Mouse (Mus musculus): ENCODE results near the gene Colgalt1.
A peak's percentile ranks its signal among the peaks of the same experiment; 100 is the strongest.

Gene Colgalt1

DNA sequence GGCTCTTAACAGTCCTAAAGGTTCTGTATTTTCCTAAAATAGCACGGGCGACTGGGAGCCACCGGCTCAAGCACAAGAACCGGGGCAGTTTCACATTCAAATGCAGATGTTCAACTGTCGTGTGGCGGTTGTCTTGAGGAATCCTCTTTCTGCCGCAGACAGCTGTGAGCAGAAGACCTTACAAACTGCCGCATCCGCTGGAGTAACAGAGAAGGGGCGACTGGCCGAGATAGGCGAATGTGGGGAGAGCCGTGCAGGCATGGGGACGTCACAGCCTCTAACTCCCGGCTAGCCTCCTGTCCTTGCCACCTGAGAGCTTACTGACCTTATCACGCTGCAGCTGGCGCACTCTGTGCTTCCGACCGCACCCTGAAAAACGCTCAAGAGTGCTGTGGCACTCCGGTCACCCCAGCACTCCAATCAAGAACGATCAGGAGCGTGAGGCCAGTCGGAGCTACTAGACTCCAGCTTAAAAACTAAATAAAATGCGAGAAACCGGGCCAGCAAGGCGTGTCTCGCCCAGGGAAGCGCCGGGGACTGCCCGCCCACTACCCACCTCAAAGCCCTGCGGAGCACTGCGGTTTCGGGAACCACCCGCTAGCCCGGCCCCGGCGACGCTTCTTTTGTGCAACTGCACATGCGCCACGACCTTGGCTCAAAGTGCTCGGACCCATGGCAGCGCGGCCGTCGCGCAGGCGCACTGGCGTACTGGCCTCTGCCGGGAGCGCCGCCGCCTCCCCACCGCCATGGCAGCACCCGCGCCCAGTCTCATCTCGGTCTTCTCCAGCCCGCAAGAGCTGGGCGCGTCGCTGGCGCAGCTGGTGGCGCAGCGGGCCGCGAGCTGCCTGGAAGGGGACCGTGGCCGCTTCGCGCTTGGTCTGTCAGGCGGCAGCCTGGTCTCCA is 19.1 kb upstream of the Colgalt1 start, which contains the start of gene Pgls:
Pgls (plus strand) TSS at position 706 of the 903 bp plus-strand sequence.
- DNase-seq: peak; percentile 98

DNA sequence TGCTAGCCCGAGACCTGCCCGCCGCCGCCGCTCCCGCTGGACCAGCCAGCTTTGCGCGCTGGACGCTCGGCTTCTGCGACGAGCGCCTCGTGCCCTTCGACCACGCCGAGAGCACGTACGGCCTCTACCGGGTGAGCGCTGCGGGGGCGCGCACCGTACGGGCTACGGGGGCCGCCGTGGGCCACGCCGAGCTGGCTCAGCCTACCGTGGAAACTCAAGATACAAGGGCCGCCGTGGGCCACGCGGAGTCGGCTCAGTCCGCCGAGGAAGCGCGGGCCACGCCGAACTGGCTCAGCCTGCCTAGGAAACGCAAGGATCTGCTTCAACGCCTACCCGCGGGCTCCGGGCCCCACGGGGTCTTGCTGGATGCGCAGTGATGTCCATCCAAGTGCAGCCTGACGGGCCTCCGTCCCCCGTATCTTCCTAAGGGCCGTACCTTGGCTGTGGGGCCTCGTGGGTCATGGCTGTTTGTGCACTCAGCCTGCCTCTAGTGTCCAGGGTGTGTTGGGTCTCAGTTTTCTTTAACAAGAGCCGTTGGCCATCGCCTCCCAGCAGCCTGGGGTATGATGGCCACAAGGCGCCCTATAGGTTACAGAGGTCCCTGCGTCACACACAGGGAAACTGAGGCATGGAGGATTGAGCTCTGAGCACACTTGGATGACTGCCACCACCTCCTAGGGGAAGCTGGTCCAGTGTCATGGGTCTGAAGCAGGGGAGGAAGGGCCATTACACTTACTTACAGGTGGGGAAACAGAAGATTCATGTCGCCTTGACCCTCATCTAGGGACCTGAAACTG is 18.2 kb upstream of the Colgalt1 start:
- peak; percentile 92 for DNase-seq

DNA sequence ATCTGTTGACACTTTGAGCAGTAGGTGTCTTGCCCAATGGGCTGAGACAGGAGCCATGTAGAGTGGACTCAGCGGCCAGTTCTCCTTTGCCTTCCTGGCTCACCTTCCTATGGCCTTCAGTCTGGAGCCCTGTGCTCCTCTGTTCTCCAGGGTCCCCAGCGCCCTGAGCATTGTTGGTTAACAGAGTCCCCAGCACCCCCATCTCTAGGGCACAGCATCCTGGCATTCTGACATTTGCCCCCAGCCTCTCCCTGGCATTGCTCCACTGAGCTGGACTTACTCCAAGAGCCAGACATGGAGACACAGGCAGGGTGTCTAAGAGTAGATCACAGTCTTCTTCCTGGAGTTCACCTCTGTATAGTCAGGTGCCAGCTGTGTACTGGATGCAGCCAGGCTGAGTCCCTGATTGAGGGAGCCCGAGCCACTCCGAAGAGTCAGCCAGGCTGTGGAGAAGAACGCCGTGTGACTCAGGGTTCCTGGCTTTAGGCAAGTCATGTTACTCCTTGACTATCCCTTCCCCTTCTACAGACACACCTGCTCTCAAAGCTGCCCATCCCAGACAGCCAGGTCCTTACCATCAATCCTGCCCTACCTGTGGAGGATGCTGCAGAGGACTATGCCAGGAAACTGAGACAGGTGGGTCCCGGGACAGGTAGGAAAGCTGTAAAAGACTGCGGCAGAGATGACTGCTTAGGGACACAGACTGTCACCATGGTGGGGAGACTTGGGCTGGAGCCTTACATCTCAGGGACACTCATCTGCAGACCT is 17.1 kb upstream of the Colgalt1 start:
- DNase-seq: no peak

DNA sequence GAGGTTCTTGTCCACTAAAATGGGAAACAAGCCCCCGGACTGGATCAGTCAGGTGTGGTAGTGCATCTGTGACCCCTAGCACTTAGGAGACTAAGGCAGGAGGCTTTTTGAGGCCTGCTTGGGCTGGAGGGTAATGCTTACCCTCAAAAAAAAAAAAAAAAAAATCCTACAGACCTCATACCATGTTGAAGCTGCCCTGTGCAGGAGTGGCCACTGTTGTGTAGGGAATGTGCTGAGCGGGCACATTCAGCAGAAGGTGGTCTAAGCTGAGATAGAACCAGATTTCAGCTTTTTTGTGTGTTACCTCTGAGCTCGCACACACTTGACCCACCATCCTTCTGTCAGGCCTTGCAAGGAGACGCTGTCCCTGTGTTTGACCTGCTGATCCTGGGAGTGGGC is 16.5 kb upstream of the Colgalt1 start:
- no peak for DNase-seq

DNA sequence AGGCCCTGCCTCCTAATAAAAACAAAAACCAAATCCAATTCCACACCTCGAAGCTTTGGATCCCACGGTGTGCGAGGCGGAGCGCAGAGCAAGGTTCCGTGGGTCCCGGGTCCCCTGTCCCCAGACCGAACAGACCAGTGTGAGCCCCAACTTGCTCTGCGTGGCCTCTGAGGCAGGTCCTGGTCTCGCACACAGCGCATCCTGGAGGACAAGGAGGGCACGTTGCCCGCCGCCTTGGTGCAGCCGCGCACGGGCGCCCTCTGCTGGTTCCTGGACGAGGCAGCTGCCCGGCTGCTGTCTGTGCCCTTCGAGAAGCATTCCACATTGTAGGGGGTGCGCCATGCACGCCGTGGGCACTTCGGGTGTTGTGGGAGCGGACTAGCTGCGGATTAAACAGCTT is 14.9 kb upstream of the Colgalt1 start:
- peak; percentile 87 for DNase-seq

DNA sequence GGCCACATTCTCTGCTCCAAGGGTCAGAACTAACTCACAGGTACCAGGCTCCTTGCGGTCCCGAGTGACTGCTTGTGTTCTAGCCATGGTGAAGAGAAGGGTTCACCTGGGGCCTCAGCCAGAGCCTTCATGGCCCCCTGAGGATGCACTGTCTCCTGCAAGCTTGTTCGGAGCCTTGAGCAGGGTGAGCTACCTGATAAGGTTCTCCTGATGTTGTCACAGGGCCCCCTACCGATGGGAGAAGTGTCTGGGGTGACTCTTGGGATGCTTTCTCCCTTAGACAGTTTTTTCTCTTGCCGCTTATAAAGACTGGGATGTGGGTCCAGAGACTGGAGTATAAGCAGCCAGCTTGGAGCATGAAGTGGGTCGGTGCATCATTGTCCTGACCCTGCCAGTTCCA is 14.4 kb upstream of the Colgalt1 start:
- DNase-seq: no peak

DNA sequence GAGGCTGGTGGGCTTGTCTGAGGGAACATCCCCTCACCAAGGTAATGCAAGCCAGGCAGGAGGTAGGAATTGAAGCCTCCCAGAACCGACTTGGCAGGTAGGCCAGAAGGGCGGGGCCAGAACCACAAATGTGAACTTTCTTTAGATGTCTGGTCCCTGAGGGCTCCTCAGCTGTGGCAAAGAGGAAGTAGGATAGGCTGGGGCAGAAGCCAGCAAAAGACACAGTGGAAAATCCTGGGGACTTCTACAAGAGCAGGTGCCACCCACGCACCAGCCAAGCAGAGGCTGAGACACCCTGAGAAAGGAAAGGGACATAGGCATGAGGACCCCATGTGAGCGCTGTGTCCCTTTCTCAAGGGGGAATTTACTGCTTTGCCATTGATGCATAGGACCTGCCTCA is 14.0 kb upstream of the Colgalt1 start:
- no peak for DNase-seq

DNA sequence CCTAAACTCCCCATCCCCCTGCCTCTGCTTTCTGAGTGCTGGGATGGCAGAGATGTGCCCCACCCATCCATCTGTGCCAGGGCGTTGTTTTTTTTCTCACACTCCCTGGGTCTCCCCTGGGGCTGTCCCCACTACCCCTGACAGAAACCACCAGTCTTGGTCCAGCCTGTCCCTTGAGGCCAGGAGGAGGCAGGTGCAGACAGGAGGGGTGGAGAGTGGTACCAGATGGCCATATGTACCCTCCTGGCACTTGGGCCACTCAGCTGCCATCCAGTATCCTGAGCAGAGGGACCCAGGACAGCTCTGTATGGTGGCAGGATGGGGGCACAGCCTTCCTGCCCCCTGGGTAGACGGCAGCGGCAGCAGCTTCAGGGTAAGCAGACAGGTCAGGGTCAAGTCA is 13.3 kb upstream of the Colgalt1 start, which contains the start of gene Fam129c:
Fam129c (plus strand) TSS at position 198 of the 400 bp plus-strand sequence.
- DNase-seq: no peak

DNA sequence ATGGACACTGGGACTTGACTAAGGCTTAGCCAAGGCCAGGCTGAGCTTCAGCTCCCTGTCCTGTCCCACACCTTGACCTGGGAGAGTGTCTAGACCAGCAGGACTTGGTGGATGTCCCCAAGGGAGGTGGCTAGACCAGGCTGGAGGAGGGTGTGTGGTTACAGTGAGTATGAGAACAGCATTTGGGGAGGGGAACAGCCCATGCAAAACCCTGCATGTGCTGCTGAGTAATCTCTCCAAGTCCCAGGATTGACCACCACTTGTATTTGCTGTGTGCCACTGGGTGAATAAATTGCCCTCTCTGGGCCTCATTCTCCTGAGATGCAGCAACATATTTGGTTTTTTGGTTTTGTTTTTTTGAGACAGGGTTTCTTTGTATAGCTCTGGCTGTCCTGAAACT is 12.4 kb upstream of the Colgalt1 start:
- no peak for DNase-seq

DNA sequence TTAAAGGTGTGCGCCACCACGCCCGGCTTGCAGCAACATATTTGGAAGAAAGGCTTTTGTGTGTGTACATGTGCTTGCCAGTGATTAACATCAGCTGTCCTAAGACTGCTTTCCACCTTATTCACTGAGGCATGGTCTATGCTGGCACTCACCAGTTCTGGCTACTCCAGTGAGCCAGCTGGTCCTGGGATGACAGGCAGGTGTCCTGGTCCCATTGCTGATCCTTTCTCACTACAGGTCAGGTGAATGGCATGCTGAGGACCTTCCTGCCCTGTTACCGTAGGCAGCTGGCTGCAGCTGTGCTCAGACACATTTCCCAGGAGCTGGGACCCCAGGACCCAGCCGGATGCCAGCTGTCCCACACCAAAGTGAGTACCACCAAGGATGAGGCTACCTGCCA is 12.0 kb upstream of the Colgalt1 start:
- DNase-seq: no peak

DNA sequence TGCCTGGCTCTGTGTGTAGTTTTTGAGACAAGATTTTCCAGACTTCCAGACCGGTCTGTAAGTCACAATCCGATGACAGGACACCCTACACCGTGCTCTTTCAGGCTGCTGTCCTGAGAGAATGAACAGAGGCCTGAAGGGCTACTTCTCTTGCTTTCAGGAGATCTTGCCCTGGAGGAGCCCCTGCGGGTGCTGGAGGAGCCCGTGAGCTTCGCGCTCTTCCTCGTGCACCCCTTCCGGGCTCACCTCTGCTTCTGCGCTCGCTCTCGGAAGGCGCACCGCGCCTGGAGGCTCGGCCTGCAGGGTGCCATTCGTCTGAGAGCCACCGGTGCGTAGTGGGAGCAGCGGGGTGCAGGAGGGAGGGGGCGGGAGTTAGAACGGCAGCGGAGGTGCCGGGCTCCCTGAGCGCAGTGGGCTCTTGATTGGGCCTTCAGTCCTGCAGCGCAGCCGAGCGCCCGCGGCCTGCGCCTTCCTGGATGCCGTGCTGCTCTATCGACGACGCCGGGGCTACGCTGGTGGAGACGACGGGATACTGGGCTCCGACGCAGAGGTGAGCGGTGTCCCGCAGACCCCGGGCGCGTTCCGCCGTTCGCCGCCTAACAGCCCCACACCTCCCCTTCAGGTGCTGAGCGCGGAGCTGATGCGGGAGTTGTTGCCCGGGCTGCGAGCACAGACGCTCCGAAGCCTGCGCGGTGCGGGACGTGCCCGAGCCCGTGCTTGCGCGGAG is 8.7 kb upstream of the Colgalt1 start:
- DNase-seq: no peak

DNA sequence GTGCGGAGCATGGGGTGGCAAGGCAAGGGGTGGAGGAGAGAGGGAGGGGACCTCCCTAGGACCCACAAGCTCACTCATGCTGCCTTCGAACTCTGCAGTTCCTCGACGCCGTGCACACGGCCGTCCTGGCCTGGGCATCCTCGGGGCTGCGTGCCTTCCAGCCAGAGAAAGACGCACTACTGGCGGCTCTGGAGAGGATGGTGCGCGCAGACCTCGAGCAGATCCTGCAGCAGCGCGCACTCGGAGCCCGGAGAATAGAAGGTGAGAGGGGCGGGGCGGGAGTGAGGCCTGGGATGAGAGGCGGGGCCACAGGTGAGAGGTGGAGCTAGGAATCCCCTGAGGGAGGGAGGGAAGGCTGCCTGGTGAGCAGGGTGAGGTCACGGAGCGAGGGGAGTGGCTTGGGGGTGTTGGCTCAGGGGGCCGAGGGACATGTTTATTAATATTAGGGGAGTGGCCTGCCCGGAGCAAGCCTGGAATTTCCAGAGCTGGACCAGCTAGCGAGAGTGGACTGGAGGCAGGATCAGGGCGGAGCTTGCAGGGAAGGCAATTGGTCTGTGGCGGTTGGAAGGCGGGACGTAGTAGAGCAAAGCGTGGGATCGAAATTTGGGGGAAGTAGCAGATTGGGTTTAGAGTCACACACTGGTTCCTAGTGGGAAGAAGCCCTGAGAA is 8.0 kb upstream of the Colgalt1 start:
- no peak for DNase-seq

DNA sequence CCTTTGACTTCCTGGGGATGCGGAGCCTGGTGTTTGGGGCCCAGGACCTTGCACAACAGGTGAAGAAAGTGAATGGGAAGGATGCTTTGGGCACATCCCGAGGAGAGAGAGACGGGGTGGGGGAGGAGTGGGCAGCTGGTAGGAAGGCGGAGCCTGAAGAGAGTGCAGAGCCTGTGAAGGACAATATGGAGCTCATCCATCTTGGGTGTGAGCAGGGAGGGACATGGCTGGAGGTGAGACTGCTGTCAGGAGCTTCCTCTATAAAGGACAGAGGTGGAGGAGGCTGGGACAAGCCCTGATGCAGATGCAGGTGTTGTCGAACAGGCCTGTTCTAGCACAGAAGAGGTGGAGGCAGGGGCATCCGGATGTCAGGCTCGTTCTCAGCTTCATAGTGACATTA is 6.8 kb upstream of the Colgalt1 start:
- no peak for DNase-seq

DNA sequence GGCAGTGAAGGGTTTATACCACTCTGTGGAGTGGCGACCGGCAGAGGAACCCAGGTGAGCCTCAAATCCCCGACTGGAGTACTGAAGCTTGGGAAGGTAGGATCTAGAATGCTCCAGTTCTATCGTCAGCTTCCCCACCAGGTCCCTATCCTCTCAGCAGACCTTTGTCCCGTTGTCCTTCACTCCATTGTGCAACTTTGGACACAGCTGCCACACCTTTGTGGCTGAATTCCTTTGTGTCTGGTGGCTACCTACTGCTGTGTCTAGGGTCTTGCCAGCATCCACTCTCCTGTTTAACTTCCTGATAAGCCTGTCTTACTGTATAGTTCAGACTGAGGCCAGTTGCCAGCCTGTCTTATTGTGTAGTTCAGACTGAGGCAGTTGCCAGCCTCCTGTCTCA is 1.3 kb downstream of the Colgalt1 start:
- no peak for DNase-seq

DNA sequence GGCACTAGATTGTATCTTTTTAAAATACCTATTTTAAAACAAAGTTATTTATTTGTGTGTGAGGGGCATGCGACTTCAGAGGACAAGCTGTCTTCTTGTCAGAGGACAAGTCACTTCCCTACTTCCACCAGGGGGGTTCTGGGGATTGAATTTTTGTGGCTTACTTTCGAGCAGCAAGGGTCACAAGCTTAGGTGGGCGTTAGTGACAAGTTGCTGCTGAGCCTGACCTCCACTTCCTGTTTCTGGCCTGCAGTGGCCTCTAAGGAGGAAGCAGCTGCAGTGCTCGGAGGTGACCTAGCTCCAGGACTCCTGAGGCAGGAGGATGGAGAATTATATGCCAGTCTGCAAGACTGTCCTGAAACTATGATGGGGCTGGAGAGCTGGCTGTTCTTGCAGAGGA is 2.6 kb downstream of the Colgalt1 start:
- no peak for DNase-seq

DNA sequence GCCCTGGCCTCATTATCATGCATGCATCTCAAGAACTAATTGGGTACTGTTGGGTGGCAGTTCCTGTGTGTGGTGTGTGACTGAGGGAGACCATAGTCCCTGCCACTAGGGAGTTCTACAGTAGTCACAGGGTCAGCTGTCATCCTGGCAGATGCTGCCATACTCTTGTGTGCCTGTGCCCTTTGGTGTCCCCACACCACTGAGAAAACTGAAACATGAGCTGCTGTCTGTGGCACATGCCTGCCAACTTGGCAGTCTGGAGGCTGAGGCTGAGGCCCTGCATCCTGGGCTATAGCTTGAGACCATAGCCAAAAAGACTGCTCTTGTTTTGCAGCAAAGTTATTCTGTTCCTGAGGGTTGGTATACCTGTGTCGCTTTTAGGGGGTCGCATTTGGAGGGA is 9.0 kb downstream of the Colgalt1 start:
- DNase-seq: no peak

DNA sequence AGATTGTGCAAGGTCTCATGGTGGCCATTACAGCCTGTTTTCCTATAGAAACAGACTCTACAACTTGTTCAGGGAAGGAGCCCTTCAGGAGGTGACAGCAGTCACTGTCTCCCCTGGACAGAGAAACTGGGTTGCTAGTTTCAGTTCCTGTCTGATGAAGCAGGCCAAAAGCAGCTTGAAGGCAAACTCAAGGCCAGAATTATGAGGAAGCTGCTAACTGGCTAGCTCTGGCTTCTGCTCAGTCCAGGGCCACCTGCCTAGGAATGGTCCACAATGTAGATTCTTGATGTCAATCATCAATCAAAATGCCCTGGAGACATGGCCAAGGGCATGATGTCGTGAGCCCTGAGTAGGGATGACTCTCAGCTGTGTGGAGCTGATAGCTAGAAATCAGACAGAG is 14.3 kb downstream of the Colgalt1 start:
- DNase-seq: no peak

DNA sequence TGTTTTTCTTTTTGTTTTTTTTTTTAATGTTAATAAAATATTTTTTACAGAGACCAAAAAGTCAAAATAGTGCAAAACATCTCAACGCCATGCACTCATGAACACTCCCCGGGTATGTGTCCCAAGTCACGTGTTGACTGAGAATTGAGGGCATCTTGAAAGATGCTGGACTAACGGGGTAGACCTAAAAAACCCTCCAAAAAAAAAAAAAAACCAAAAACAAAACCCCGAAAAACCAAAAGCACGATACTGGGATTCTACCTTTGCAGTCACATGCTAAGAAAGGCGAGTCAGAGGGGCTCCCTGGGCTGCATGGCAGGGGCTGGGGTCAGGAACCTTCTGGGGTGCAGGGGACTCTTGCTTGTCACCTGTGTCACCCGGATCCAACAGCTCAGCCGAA is 16.0 kb downstream of the Colgalt1 start:
- DNase-seq: no peak

DNA sequence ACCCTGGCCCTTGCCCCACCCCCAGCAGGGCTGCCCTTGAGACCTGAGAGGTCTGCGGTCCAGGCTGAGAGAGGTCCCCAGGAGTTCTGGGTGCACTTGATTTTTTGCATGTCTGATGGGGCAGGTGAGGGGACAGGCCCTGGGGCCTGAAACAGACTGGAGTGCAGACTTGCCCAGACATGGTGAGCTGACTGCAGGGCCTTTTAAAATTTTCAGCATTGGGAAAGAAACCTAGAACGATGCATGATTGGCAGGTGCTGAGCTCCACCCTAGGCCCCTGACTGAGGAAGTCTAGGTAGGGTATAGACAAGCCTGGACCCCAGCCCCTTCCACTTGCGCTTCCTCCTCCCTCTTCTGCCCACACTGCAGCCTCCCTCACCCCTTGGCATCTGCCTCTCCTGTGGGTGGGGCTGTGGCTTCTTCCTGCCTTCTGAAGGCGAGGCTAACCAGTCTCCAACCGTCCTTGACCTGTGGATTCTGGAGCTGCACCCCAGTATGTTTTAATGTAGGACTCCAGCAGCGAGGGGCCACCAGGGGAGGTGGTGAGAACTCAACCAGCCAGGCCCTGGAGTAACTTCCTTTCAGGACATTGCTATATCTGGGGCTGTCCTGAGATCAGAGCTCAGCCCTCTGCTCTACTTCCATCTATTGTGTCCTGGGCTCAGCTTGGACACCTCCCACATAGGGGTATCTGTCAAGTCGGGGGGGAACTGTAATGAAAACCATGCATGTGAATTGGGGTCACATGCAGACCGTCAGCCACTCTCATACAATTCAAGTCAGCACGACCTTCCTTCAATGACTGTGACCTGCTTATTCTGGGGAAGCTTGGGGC is 16.7 kb downstream of the Colgalt1 start:
- DNase-seq: no peak

DNA sequence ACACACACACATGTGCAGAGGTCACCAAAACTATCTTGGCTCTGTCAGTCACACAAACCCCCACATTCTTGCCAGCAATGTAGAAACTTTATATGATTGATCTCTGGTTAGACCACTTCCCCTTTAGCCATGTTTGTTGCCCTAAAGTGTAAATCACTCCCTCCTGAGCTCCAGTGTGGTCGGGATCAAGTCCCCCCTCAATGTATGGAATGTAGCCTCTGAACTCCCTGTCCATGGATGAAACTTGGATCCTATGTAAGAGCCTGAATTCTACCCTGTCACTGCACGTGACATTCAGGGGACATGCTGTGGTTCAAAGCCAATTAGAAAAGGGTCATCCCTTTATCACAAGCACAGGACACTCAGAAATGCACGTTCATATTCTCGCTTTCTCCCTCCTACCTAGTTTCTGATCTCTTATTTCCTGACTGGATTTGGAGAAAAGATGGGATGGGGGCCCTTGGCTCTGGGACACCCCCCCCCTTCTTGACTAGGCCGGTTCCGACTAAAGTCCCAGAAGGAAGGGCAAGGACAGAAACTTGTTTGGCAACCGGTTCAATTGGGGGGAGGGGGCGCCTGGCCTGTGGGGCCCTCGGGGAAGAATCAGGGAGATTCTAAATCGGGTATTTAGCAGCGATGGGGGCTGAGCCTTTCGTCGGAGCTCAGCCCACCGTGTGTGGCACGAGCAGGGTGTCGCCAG is 17.7 kb downstream of the Colgalt1 start:
- no peak for DNase-seq

Data from right cerebral cortex, postnatal 25 days (tissue).